Mouse (Mus musculus) left cerebral cortex, postnatal 25 days (tissue): ENCODE measurements around the gene Olfr61. TPM values are rescaled to one million over a fixed set of nuclear protein-coding genes. Genes with fewer than 3 reads are reported as not detected.
"Not testable (repeated sequence)": the region's sequence is repeated elsewhere in the genome, so short reads cannot be mapped to it uniquely, and the experiment has no call there.

Experiments
- DNase-seq, 2 experiments: peaks; one replicate each; pipeline ENCODE4 v3.0.0; 2022; ENCODE audit warnings: low spot score in 2 of 2, mixed read lengths in 1 of 2
- intact Hi-C: fragments of 180-260 bp; cut with DNase I; formaldehyde crosslinking; loops from one replicate; pipeline ENCODE4 v1.15.1; 2025
- total RNA-seq, 2 experiments: library from RNA; stranded (reverse); gene quantifications; 2 replicates each; pipeline ENCODE4 v1.2.3; 2021

The Olfr61 gene
- total RNA-seq, result not detected

DNA sequence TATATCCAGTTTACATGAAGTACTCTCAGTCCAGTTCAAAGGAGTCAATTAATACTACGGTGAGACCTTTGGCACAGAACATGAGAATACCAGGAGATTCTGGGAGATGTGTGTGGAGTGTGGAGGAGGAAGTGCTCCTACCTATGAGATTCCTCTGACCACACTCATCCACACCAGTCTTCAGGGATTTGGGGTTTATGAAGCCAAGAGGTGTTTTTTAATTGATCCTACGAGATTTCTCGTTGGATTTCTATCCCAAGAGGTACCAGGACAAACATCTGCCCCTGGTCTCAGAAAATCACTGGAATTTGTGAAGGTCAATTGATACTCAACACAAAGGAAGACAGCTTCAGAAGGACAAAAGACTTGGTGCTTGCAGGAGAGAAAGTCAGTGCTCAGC, at the start of gene Olfr61:
Olfr61 (plus strand) TSS at position 301 of the 400 bp plus-strand sequence.
- intact Hi-C loops, DNase-seq: not testable (repeated sequence)

DNA sequence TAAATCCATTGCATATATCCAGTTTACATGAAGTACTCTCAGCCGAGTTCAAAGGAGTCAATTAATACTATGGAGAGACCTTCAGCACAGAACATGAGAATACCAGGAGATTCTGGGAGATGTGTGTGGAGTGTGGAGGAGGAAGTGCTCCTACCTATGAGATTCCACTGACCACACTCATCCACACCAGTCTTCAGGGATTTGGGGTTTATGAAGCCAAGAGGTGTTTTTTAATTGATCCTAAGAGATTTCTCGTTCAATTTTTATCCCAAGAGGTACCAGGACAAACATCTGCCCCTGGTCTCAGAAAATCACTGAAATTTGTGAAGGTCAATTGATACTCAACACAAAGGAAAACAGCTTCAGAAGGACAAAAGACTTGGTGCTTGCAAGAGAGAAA, 27.8 kb upstream of the Olfr61 start, which contains the start of gene Olfr46:
Olfr46 (plus strand) TSS at position 301 of the 400 bp plus-strand sequence.
- intact Hi-C loops, result not testable (repeated sequence)

DNA sequence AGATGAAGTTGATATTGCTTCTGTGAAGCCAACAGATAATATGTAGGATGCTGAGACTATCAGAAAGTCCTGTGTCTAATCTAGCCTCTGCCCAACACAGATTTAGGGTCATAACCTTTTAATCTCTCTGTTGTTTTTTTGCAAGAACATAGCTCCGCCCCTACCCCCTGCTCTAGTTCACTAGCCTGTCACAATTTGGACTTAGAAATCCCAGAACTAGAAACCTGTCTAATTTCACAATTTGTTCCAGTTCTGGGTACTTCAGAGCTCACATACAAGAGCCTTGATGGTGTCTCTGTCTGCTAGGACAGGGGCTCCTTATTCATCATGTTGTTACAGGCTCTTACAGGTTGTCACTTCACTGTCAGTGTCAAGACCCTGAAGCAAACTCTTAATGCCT, 1.8 kb downstream of the Olfr61 start:
- DNase-seq, result no peak
- intact Hi-C loops, result no loop called here

More for the DNA sequence above, 27.8 kb upstream of the Olfr61 start, which contains the start of gene Olfr46:
- not testable (repeated sequence) for DNase-seq

DNA sequence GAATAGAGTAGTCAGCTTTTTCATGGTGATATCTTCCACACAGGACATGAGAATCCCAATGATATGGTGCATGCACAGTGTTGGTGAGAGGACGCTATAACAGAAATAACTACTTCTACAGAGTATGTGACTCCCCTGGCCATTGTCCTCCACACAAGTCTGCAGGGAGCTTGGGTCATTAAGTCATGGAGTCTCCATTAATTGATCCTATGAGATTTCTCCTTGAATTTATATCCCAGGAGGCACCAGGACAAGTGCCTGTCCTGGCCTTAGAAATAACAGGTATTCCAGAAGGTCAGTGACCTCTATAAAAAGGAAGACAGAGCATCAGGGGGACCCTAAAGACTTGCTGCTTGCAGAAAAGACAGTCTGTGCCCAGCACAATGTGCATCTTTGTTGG, 17.4 kb downstream of the Olfr61 start, which contains the start of gene Olfr53:
Olfr53 (plus strand) TSS at position 301 of the 400 bp plus-strand sequence.
- no peak for DNase-seq
- intact Hi-C loops, result no loop called here

DNA sequence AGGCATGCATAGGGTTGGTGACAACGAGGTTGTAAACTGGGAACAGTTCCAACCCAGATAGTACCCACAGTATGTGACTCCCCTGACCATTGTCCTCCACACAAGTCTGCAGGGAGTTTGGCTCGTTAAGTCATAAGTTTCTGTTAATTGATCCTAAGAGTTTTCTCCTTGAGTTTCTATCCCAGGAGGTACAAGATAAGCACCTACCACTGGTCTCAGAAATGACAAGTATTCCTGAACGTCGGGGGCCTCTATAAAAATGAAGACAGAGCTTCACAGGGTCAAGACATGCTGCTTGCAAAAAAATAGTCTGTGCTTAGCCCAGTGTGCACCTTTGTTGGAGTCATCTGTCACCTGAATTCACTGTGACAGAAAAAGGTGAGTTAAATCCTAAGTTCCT, 30.9 kb downstream of the Olfr61 start, which contains the start of gene Olfr539:
Olfr539 (plus strand) TSS at position 301 of the 400 bp plus-strand sequence.
- intact Hi-C loops, result no loop called here
- no peak for DNase-seq

DNA sequence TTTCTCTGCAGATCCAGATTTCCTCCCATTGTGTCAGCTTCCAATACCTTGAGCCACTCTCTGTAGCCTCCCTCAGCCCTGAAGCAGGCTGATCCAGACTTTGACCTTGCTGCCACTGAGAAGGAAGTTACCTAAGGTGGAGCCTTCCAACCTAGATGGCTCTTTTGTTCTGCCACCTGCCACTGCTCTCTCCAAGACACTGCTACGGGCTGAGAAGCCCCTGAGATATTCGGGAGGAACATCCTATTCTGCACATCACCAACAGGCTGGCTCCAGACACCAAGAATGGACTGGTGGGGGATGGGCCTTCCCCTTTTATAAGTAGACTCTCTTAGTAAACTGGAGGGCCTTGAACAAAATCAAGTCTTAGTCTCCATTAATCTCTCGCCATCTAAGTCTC, 41.9 kb downstream of the Olfr61 start:
- DNase-seq, intact Hi-C loops: not testable (repeated sequence)

DNA sequence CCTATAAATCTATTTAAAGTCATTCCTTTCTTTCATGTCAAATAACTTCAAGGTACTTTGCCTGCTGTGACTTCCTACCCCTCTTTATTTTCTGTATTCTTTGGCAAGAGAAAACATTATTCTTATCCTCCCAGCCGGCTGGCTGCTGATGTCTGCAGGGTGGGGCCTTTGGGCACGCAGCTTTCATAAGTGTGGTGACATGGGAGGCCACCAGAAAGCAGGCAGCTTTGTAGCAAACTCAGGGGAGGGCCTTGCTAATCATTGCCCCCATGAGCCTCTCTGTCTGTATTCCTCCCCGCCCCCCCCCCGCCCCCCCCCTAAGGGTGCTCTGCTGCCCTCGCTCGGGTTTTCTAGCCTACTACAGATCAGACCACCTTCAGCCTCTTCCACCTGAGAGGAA, 47.1 kb downstream of the Olfr61 start:
- no peak for DNase-seq
- intact Hi-C loops, result no loop called here

DNA sequence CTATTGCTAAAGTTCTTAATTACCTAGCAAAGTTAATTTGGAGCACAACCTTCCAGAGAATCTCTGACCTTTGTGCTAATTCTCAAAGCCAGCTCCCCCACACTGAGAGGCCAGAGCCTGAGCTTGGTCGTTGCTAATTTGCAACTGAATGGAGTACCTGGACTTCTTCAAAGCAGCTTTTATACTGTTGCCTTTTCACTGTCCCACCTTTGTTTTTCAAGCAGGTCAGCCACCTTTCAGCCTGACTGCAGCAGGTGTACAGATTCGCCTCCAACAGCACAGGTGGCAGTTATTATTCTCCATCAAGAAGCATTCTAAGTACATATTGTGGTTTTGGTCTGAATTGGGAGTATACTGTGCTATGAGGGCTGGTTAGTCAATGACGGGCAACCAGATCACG, 50.8 kb downstream of the Olfr61 start:
- DNase-seq, intact Hi-C loops: not testable (repeated sequence)

DNA sequence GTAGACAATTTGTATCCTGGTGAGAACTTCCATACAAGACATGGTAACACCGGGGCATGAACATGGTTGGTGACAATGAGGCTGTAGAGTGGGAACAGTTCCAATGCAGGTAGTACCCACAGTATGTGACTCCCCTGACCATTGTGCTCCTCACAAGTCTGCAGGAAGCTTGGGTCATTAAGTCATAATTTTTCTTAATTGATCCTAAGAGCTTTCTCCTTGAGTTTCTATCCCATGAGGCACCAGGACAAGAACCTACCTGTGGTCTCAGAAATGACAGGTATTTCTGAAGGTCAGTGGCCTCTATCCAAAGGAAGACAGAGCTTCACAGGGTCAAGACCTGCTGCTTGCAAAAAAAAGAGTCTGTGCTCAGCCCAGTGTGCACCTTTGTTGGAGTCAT, 52.9 kb downstream of the Olfr61 start, which contains the start of gene Olfr45:
Olfr45 (plus strand) TSS at position 301 of the 400 bp plus-strand sequence.
- intact Hi-C loops, result no loop called here
- no peak for DNase-seq

Other genes starting within 250 kb of the Olfr61 start
- gene Olfr531, start 226.1 kb upstream of the Olfr61 start, total RNA-seq, result not detected
- gene Olfr532, start 207.3 kb upstream of the Olfr61 start, total RNA-seq, result not detected
- gene Olfr533, start 165.6 kb upstream of the Olfr61 start, total RNA-seq, result not detected
- gene Olfr535, start 144.8 kb upstream of the Olfr61 start, total RNA-seq, result not detected
- gene Olfr536, start 121.6 kb upstream of the Olfr61 start, total RNA-seq, result not detected
- not detected for gene Olfr538, start 61.1 kb upstream of the Olfr61 start, total RNA-seq
- gene Olfr46, start 27.7 kb upstream of the Olfr61 start, total RNA-seq, result under 1 TPM in 1 of 2 experiments, not detected in 1; 0.09 TPM
- not detected for gene Olfr53, start 17.5 kb downstream of the Olfr61 start, total RNA-seq
- gene Olfr539, start 31.0 kb downstream of the Olfr61 start, total RNA-seq, result under 1 TPM; 0.05 to 0.07 TPM
- gene Olfr45, start 53.0 kb downstream of the Olfr61 start, total RNA-seq, result not detected
- gene Olfr541, start 68.3 kb downstream of the Olfr61 start, total RNA-seq, result not detected
- not detected for gene Cyp2e1, start 134.8 kb downstream of the Olfr61 start, total RNA-seq
- gene Syce1, start 158.9 kb downstream of the Olfr61 start, total RNA-seq, result not detected
- 10 to 100 TPM; 23.6 to 24.7 TPM for gene Zfp941, start 193.2 kb downstream of the Olfr61 start, total RNA-seq
- gene Urah, start 206.0 kb downstream of the Olfr61 start, total RNA-seq, result 1 to 10 TPM; 2.7 to 4.1 TPM
- gene Scgb1c1, start 216.6 kb downstream of the Olfr61 start, total RNA-seq, result not detected
- gene Odf3, start 218.8 kb downstream of the Olfr61 start, total RNA-seq, result not detected
- gene Gm45785, start 227.4 kb downstream of the Olfr61 start, total RNA-seq, result 1 to 10 TPM; 1.2 to 1.8 TPM
- gene Ric8a, start 228.0 kb downstream of the Olfr61 start, total RNA-seq, result 10 to 100 TPM; 66.0 to 70.0 TPM
- 10 to 100 TPM; 25.9 to 28.1 TPM for gene Bet1l, start 228.6 kb downstream of the Olfr61 start, total RNA-seq